Mouse (Mus musculus) lung, embryonic 14.5 days (tissue): ENCODE measurements around the gene 2010111I01Rik. TPM values are rescaled to one million over a fixed set of nuclear protein-coding genes. Genes with fewer than 3 reads are reported as not detected.
"Not testable (repeated sequence)": the region's sequence is repeated elsewhere in the genome, so short reads cannot be mapped to it uniquely, and the experiment has no call there.

Experiments
- ATAC-seq: fragments of 200-750 bp; cut with Nextera tagmentation; 2 replicates; pipeline ENCODE4 v1.8.0; 2017; ENCODE audit warnings: mild to moderate bottlenecking, moderate TSS enrichment, moderate library complexity; ENCODE audit not compliant: insufficient read depth
- DNase-seq: peaks from one replicate; pipeline ENCODE4 v3.0.0-alpha.2; 2015
- H3K27ac ChIP-seq: fragments of 300-500 bp; sonication (generic); 2 replicates; pipeline ENCODE4 v1.5.1; 2014; ENCODE audit warnings: low read depth, mild to moderate bottlenecking, moderate library complexity
- H3K27me3 ChIP-seq: fragments of 300-500 bp; sonication (generic); 2 replicates; pipeline ENCODE4 v1.6.1; 2014; ENCODE audit warnings: low read length, control low read depth; ENCODE audit not compliant: insufficient read depth
- H3K36me3 ChIP-seq: fragments of 300-500 bp; sonication (generic); 2 replicates; pipeline ENCODE4 v1.6.1; 2014; ENCODE audit warnings: control low read depth; ENCODE audit not compliant: insufficient read depth
- H3K4me1 ChIP-seq: fragments of 300-500 bp; sonication (generic); 2 replicates; pipeline ENCODE4 v1.6.1; 2014; ENCODE audit warnings: antibody characterized with exemption, control low read depth; ENCODE audit not compliant: insufficient read depth
- H3K4me2 ChIP-seq: fragments of 300-500 bp; sonication (generic); 2 replicates; pipeline ENCODE4 v1.6.1; 2014; ENCODE audit warnings: mild to moderate bottlenecking
- H3K4me3 ChIP-seq: fragments of 300-500 bp; sonication (generic); 2 replicates; pipeline ENCODE4 v1.5.1; 2014; ENCODE audit warnings: low read depth, low read length
- H3K9ac ChIP-seq: fragments of 300-500 bp; sonication (generic); 2 replicates; pipeline ENCODE4 v1.6.1; 2014
- H3K9me3 ChIP-seq: fragments of 300-500 bp; sonication (generic); 2 replicates; pipeline ENCODE4 v1.6.1; 2016; ENCODE audit warnings: low read depth, low read length, control low read depth
- CTCF ChIP-seq: IDR thresholded peaks from 2 replicates; pipeline ENCODE4 v1.5.1; 2016; ENCODE audit warnings: antibody characterized with exemption, low read depth
- WGBS: fragments of 180-500 bp; shearing (Covaris S2); extraction: QIAGEN DNeasy Blood & Tissue Kit; methylation state at CpG from one replicate; pipeline ENCODE4 v1.1.7; 2014; 5-methylcytosine and 5-hydroxymethylcytosine counted together
- polyA plus RNA-seq: library from polyadenylated mRNA; unstranded; fragments of >200 nt; fragmentation: Nextera tagmentation; extraction: Ambion mirVana; gene quantifications from 2 replicates; pipeline ENCODE4 v1.2.1, GENCODE M21; 2014

The 2010111I01Rik gene
- polyA plus RNA-seq, 1 experiment from 2014 or later, result 156 TPM

DNA sequence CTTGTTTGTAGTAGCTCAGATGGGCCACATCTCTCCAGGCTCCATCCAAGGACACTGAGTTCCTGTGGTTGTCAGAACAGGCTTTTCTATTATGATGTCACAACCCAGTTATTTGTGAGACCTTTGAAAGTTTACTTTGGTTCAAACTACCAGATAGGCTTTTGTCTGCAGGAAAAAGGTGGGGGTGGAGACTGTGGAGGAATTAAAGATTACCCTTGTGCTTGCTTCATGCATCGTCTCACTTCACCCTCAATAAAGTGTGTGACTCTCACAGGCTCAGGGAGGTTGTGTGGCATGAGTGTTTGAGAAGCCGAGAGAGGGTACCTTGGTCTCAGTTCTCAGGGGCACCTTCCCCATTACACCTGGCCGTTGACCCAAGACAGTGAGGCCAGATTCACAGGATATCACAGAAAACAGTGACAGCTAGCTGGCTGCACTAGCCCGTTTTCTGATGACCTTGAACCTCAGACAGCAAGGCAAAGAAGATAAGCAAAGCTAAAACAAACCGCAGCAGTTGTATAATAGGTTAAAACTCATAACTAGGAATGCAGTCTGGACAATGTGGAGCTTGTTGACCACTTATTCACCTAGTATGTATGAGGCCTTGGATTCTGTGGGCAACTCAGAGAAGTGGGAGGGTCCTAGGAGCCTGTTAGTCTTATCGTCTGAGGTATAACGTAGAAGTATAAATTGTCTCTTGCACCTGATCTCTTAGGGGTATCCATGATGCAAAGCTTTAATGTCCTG lies 266.4 kb downstream of the 2010111I01Rik start:
- ATAC-seq (peak; percentile 28; the same call in 1 of the 2 replicates), DNase-seq (no peak)
- Histone ChIP-seq H3K4me2 (no peak overlapping the region), H3K27me3 (no peaks in the 10 kb centered on the region), H3K9ac (no peak overlapping the region), H3K4me1 (peaks cover 13% of the 10 kb centered on the region), H3K36me3 (no peaks in the 10 kb centered on the region), H3K9me3 (no peaks in the 10 kb centered on the region), H3K4me3 (no peak overlapping the region), H3K27ac (peak overlapping the region; percentile 74)
- WGBS, result 47% methylated on average over 7 of the region's 7 CpGs
- TF ChIP-seq CTCF, result no peak

DNA sequence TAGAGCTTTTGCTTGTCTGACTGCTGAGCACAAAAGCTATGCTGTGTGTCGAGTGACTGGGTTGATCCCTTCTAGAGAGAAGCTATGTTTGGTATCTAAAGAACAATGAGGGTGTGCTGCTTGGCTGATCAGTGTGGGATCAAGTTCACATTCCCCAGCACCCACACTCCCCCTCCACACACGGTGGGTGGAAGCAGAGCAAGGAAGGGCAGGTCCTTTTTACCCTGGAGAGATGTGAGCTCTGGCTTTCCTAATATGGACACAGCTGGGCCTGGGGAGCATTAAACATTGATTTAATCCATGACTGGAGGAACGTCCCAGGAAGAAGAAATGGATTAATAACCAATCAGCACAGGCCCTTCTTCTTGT lies 267.0 kb downstream of the 2010111I01Rik start:
- H3K36me3 ChIP-seq, result no peaks in the 10 kb centered on the region
- no peaks in the 10 kb centered on the region for H3K9me3 ChIP-seq
- peaks cover 14% of the 10 kb centered on the region for H3K4me1 ChIP-seq
- H3K27me3 ChIP-seq, result no peaks in the 10 kb centered on the region
- TF ChIP-seq CTCF, result no peak
- ATAC-seq, result peak; percentile 58
- DNase-seq, result no peak
- WGBS, result 19% methylated on average over 3 of the region's 3 CpGs
- H3K4me2 ChIP-seq, result no peak overlapping the region
- peak overlapping the region; percentile 74 for H3K27ac ChIP-seq
- H3K4me3 ChIP-seq, result no peak overlapping the region
- no peak overlapping the region for H3K9ac ChIP-seq

DNA sequence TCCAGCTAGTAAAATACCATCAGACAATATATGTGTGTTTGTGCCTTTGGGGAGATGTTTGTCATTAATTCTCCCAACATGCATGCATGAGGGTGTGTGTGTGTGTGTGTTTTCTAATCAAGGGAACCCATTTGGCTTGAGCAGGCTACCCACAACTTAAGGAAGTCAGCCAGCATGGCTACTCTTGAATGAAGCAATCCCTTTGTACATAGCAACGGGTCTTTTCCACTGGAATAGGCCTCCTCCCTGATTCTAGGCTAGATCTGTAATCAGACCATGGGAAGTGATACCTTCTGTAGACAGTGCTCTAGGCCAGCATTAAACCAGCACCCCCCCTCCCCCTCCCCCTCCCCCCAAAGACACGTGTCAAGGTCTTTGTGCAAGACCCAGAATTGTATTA lies 267.9 kb downstream of the 2010111I01Rik start:
- Histone ChIP-seq H3K27ac (no peak overlapping the region), H3K4me3 (no peak overlapping the region), H3K9me3 (no peaks in the 10 kb centered on the region), H3K4me1 (peaks cover 14% of the 10 kb centered on the region), H3K36me3 (no peaks in the 10 kb centered on the region), H3K9ac (no peak overlapping the region), H3K4me2 (no peak overlapping the region), H3K27me3 (no peaks in the 10 kb centered on the region)
- DNase-seq, result no peak
- no peak for TF ChIP-seq CTCF
- 71% methylated on average over 2 of the region's 2 CpGs for WGBS
- ATAC-seq, result no peak

DNA sequence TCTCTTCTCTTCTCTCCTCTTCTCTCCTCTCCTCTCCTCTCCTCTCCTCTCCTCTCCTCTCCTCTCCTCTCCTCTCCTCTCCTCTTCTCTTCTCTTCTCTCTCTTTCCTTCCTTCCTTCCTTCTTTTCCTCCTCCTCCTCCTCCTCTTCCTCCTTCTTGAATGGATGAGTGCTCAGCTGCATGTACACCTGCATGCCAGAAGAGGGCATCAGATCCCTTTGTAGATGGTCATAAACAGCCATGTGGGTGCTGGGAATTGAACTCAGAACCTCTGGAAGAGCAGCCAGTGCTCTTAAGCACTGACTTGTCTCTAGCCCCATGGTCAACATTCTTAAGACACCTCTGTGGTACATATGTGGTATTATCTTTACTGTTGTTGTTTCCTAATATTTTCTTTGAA lies 269.8 kb downstream of the 2010111I01Rik start:
- ATAC-seq, H3K9me3 ChIP-seq, H3K36me3 ChIP-seq, H3K4me3 ChIP-seq, H3K27ac ChIP-seq, H3K9ac ChIP-seq, DNase-seq, H3K27me3 ChIP-seq, H3K4me2 ChIP-seq: not testable (repeated sequence)
- H3K4me1 ChIP-seq, result peaks cover 24% of the 10 kb centered on the region
- TF ChIP-seq CTCF, result peak; percentile 25; the same call in 1 of the 2 replicates

DNA sequence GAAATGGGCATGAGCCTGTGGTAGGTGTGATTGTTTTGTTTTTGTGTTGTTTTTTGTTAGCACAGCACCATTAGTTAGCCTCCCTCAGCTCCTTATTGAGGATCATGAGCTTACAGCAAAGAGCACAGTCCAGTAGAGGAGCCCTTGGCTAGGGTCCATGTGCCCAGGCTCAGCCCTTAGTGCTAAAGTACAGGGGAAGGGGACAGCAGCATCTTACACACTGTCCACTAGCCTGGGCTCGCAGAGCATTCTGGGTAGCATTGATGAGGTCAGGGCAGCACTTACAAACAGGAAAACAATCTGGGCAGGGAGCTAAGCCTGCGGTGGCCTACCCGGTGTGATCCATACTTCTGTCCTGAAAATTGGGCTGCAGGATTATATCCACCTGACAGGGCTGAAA lies 270.9 kb downstream of the 2010111I01Rik start:
- H3K27ac ChIP-seq, result peak overlapping the region; percentile 64; the same call in 1 of the 2 replicates
- no peak for ATAC-seq
- WGBS, result 67% methylated on average over 3 of the region's 3 CpGs

DNA sequence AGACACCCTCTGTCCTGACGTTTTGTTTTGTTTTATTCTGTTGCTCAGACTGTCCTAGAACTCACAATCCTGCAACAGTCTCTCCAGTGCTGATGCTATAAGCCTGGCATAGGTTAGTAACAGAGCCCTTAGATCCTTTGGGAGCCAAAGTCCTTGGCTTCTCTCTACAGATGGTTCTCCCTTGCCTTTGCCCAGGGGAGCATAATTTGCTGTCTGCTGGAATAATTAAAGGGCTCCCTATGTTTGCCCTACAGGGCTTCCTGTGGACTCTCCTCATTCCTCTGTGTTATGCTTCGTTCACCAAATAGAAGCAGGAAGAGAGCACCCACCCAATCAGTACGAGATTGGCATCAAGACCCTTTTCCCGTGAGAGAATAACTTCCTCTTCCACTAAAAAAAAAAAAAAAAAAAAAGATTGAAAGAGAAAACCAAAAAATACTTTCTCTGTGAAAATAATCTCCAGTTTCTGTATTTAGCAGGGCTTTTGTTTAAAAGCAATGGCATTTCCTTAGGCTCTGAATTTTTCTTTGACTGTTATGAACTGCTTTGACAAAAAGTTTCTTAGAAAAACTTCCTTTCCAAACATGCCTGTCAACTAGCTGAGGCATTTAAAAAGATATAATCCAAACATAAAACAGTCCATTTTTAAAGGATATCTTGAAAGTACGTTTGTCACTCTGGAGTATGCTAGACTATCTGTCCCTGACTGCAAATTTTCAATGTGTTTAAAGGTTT lies 271.6 kb downstream of the 2010111I01Rik start:
- Histone ChIP-seq H3K9ac (no peak overlapping the region), H3K4me2 (no peak overlapping the region), H3K27ac (peak overlapping the region; percentile 64), H3K4me3 (no peak overlapping the region), H3K4me1 (peaks cover 24% of the 10 kb centered on the region), H3K36me3 (no peaks in the 10 kb centered on the region), H3K27me3 (no peaks in the 10 kb centered on the region), H3K9me3 (no peaks in the 10 kb centered on the region)
- DNase-seq (peak; percentile 50), ATAC-seq (no peak)
- TF ChIP-seq CTCF, result no peak
- 13% methylated on average over 5 of the region's 5 CpGs for WGBS

More for the DNA sequence above, 270.9 kb downstream of the 2010111I01Rik start:
- Histone ChIP-seq H3K27me3 (no peaks in the 10 kb centered on the region), H3K36me3 (no peaks in the 10 kb centered on the region), H3K4me3 (no peak overlapping the region), H3K9me3 (no peaks in the 10 kb centered on the region), H3K4me2 (no peak overlapping the region), H3K9ac (no peak overlapping the region), H3K4me1 (peaks cover 24% of the 10 kb centered on the region)
- no peak for DNase-seq
- TF ChIP-seq CTCF, result no peak

DNA sequence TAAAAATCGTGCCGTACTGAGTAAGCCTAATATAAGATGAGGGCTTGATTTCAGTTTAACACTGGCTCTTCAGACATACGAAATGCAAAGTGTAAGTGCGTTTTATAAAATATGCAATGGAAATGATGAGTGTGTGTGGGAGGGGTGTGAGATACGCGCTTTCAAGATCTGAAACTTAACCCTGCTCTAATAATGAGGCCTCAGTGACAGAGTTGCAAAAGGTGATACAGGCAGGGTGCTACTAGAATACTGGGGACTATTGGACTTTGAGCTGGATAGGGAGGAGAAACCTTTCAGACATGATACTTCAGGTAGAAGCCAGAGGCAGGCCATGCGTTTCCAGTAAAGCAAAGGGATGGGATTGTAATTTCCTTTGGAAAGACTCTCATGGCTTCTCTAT lies 273.4 kb downstream of the 2010111I01Rik start:
- no peak for TF ChIP-seq CTCF

More for the DNA sequence above, 273.4 kb downstream of the 2010111I01Rik start:
- H3K4me2 ChIP-seq, result no peak overlapping the region
- H3K27ac ChIP-seq, result peak overlapping the region; percentile 6; the same call in 1 of the 2 replicates
- ATAC-seq (no peak), DNase-seq (no peak)
- H3K4me1 ChIP-seq, result peaks cover 32% of the 10 kb centered on the region
- no peaks in the 10 kb centered on the region for H3K9me3 ChIP-seq
- H3K36me3 ChIP-seq, result peaks cover 5% of the 10 kb centered on the region; the same call in 1 of the 2 replicates
- H3K4me3 ChIP-seq, result no peak overlapping the region
- H3K9ac ChIP-seq, result no peak overlapping the region
- H3K27me3 ChIP-seq, result no peaks in the 10 kb centered on the region
- 83% methylated on average over 7 of the region's 7 CpGs for WGBS
